Mouse (Mus musculus) layer of hippocampus, postnatal 36 days (tissue): Measurements from ENCODE around the gene Disc1. TPM values are rescaled to one million over a fixed set of nuclear protein-coding genes. Genes with fewer than 3 reads are reported as not detected.

Experiments
- microRNA-seq, 2 experiments: library from miRNA; unstranded; fragments of <30 nt; microRNA quantifications; one replicate each; pipeline ENCODE4 v1.2.0; 2021
- total RNA-seq, 2 experiments: library from RNA; stranded (reverse); gene quantifications; 2 replicates each; pipeline ENCODE4 v1.2.3; 2021

Disc1 gene
- total RNA-seq, 2 experiments from 2014 or later: 4.4 to 6.4 TPM

Small RNA genes within 50 kb of the gene (microRNA-seq; reads per million reads assigned to microRNA genes)
- 0 reads per million in 2 experiments for gene Gm22197

Other genes with a start within 250 kb of the Disc1 start
- 10 to 100 TPM; 55.6 to 68.3 TPM for gene Gnpat, start 191.2 kb upstream of the Disc1 start, total RNA-seq
- gene 2810004N23Rik, start 191.1 kb upstream of the Disc1 start, total RNA-seq: 10 to 100 TPM; 23.3 to 26.1 TPM
- gene Exoc8, start 156.5 kb upstream of the Disc1 start, total RNA-seq: 10 to 100 TPM; 36.6 to 36.8 TPM
- 10 to 100 TPM; 14.4 to 16.1 TPM for gene Sprtn, start 156.3 kb upstream of the Disc1 start, total RNA-seq
- 10 to 100 TPM; 62.5 to 63.4 TPM for gene Egln1, start 104.9 kb upstream of the Disc1 start, total RNA-seq
- gene Tsnax, start 41.2 kb upstream of the Disc1 start, total RNA-seq: 100 to 1,000 TPM; 135 to 151 TPM